Mouse (Mus musculus) adrenal gland, adult 2 months (tissue): Measurements from ENCODE around the gene Slc18a3. TPM values are rescaled to one million over a fixed set of nuclear protein-coding genes. Genes with fewer than 3 reads are reported as not detected.

Source experiments
- DNase-seq: peaks from one replicate; pipeline ENCODE4 v3.0.0; 2021
- long read RNA-seq: library from polyadenylated mRNA; stranded (forward); transcript quantifications from one replicate; pipeline ENCODE4 v2.0.0, GENCODE M21; 2021
- polyA plus RNA-seq: library from polyadenylated mRNA; depleted of rRNA; stranded (reverse); fragments of >200 nt; gene quantifications from 2 replicates; pipeline ENCODE4 v1.2.3, GENCODE M21; 2012; rRNA removed
- total RNA-seq, 2 experiments: library from RNA; stranded (reverse); gene quantifications; 2 replicates each; pipeline ENCODE4 v1.2.3; 2021

Gene Slc18a3
- total RNA-seq: not detected
- 0.06 and 0.08 TPM in 2 replicates for polyA plus RNA-seq
- long read RNA-seq: 0 reads

DNA sequence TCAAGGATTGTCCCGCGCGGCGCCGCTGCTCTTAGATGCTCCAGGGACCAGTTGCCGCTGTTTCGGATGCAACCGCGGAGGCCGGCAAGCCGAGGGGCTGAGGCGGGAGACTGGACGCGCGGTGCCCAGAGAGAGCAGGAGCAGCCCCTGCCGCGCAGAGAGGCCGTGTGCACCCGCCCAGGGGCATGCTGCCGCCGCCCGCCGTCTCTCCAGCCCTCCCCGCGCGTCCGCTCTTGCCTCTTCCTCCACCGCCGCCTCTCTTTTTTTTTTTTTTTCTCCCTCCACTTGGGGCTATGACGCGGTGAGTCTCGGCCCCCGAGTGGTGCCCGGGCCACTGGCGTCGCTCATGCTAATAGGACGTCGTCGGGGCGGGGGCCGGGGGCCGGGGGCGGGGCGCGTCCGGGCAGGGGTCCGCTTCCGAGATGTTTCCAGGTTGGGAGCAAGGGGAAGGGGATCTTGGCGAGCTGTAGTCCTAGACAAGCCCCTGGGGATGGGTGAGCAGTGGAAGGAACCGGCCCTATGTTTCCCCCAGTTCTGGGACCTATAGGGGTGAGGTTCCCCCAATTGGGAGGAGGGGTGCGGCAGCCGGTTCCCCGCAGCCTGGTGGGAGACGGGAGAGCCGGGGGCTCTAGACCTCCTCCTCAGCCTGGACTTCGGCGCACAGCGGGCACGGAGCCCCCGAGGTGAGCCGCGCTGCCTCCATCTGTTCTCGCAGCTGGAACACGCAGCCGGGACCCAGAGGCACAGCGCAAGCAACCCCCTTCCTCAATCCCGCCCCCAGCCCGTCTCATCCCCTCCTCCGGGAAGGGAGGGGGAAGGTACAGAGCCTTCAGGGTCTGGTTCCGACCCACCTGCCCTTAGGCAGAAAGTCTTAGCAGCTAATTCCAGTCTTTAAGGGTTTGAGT is at the start of gene Slc18a3:
TSS of gene Slc18a3 (minus strand) at position 250 of the 905 bp plus-strand sequence.
- no peak for DNase-seq

DNA sequence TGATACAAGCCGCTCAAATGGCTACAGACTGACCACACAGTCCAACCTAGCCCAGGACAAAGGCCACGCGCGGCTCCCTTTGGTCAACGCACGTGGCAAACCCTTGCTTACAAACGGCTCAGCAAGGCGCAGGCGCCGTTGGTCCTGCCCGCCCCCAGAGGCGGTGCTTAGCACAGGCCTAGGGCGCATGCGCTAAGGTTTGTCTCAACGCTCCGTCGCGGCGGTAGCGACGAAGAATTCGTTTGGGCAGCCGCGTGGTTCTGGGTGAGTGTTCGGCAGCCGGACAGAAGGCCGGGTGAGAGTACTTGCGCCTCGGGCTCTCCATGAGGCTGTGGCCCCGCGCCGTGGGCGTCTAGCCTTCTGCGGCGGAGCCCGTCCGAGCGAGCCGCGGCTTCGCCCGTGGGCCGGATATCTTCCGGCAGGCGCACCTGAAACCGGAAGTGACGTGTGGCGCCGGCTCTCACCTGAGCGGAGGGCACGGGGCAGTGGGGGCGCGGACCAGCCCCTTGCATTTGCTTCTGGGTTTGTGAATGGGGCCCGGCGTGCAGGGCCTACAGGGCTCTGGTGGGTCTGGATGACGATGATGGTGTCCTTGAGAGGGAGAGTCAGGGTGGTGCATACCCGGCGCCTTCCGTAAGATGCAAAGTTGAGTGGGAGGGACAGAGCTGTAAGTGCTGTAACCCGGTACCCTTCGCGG is 48.8 kb upstream of the Slc18a3 start, which contains the start of gene Ercc6:
TSS of gene Ercc6 (plus strand) at position 186 of the 697 bp plus-strand sequence.
- peak; percentile 95 for DNase-seq

DNA sequence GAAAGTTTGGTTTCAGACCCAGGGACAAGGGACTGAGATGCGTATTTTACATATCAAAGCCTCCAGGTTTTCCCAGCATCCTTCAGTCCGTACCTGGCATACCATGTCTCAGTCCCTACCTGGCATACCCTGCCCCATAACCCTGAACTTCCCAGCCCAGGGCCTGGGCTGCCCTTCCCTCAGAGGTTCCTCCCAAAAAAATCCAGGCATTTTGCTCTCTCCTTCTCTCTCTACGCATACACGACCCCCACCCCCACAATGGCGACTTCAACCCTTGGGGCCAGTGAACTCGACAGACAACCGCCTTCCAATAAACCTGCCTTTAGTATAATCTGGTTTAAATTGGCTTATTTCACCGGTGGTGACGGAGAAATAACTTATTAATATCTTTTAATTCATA is 48.3 kb upstream of the Slc18a3 start:
- no peak for DNase-seq

DNA sequence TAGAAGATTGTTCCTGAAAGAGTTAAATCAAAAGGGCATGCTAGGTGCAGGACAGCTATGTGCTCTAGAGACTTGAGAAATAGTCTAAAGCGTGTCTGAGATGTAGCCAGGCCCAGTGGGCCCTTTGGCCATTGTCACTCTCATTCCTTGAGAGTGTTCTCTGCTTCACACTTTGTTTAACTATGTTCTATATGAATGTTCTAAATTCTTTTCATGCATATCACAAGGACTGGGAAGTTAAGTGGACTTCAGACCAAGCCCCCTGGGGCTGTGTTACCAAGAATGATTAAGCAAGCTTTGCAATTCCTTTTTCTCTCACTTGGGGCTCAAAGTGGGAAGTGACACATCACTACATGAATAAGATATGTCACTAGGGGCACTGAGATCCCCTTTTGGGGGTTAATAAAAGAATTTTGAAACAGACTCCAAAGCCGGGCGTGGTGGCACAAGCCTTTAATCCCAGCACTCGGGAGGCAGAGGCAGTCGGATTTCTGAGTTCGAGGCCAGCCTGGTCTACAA is 44.9 kb upstream of the Slc18a3 start:
- DNase-seq: no peak

DNA sequence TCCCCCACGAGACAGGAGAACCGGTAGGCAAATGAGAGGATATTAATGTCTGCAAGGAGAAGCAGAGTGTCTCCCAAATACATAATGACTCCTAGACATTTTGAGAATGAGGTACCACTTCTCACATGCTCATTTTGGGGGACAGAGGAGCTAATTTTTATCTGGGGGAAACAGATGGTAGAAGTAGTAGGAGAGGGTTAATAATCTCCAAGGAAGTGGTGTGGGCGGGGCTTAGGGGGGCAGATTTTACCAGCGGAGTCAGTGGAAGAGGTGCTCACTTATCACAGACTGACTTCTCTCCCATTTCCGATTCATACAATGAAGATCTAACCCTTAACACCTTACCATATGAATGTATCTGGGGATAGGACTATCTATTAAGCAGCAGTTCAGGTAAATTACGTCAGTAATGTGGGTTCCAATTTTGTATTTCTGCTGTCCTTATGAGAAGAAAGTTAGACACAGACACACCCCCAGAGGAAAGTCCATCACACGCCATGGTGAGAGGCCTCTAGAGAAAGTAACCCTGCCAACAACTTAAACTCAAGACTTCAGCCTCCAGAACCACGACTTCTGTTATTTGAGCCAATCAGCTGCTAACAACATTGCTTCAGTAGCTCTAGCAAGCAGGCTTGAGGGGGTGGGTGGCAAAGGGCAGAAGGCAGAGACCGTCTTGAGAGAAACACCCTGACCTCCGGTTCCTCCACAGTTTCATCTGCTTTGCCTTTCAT is 43.6 kb upstream of the Slc18a3 start:
- DNase-seq: no peak

DNA sequence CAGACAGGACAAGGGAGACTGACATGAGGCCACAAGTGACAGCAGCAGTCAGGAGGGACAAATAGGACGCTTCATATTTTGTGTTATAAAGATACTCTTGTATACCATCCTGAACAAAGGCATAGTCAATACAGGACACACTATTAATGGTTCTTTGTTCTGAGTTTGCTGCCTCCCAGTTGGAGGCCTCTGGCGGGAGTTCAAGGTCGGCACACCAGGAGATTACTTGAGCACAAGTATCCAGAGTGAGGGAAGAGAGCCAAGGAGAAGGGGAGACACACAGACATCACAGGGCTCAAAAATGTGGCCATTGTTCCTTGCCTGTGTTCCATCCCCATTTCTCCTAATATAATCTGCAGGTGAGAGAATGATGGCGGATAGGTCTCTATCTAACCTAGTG is 42.6 kb upstream of the Slc18a3 start:
- DNase-seq: peak; percentile 39

DNA sequence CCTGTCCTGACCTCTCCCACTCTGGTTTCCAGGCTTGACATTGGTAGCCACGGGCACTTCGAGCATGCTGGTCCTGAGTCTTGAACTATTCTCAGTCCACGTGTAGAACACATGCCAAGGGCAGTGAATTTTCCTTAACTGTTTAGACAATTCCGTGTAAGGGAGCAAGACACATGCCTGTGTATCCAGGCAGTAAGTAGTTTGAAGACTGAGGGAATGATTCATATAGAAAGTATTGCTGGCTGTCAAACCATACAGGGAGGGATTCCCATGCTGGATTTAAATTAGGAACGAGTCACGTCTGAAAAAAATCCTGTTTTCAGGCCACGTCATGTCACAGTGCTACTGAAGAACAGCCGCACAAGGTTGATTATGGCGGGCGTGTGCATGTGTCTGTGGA is 41.7 kb upstream of the Slc18a3 start:
- no peak for DNase-seq

DNA sequence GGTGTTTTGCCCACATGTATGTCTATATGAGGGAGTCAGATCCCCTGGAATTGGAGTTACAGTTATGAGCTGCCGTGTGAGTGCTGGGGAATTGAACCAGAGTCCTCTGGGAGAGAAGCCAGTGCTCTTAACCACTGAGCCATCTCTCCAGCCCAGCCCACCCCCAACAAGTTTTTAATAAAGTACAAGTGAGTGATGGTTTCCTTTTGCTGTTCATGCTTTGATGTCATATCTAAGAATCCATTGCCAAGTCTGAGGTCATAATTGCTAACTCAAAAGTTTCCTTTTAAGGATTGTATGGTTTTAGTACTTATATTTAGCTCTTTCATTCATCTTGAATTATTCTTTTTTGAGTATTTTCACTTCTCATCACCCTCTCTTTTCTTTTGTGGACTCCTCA is 39.2 kb upstream of the Slc18a3 start:
- DNase-seq: no peak

DNA sequence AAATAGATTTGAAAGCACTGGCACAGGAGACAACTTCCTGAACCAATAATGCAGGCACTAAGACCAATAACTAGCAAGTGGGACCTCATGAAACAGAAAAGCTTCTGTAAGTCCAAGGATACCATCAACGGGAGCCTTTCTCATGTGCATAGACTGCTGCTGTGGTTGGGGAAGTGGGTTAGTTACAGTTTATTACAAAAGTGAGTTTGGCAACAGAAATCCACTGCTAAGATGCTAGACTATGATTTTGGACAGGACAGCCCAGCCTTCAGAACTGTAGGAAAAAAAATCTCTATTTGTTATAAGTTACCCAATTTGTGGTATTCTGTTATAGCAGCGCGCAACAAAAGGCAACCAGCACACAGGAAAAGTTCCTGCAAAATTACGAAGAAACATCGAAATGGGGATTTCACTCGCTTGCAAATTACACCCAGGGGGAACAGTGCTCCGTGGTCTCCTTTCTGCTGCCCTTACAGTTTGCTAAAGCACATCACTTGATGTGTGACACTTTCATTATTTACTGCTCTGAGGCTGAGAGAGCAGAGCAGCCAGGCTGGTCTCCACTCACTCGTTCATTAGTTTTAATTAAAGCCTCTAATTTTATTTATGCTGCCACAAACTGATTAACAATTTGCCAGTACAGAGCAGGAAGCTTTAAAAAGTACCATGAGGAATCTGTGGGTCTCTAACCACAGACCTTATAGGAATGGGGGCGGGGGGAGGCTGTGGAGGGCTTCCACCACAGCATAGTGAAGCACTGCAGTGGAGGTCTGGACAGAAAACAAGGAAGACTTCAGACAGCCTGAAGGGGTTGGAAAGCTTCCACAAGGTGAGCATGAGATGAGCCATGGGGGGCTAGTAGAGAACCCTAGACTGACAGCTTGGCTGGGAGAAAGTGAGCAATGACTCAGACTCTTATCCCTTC is 38.4 kb upstream of the Slc18a3 start:
- DNase-seq: no peak

DNA sequence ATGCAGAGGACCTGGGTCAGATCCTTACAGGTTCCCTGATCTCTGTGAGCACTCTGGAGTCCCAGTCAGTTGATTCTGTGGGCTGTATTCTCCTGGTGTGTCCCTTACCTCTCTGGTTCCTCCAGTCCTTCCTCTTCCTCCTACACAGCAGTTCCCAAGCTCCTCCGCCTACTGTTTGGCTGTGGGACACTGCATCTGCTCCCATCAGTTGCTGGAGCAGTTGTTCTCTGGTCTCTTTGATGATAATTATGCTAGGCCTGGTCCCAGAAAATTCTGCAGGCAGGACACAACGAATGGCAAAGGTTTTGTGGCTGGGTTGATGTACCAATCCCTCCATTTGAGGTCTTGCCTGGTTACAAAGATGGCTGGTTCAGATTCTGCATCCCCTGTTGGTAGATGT is 36.7 kb upstream of the Slc18a3 start:
- DNase-seq: no peak

DNA sequence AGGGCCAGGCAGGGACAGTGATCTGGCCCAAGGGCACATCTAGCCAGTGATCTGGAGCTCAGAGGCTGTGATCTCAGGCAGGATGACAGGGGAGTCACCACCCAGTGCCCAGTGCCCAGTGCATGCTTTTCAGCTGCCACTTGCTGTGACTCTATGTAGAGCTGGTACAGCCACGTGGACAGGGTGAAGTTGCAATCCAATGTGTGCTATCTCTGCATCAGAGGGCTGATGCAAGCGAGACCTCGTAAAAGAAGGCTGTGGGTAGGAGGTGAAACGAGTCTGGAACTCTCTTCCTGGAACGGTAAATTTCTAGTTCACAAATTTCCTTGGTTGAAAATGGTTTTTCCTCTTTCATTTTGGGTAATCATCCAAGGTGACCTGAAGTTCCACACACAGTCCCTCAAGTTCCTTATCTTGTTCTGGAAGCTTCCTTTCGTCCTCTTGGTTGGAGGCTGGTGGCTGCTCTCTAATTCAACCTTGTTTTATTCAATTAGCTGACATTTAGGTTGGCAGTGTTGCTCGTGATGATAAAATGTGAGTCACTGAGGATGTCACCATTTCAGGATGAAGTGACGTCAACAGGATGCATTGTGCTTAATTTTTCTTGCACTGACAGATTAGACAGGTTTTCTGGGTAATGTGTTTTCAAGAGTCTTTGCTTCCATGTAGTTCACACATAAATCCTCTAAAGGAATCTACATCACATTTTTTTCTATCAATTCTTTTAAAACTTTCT is 31.6 kb upstream of the Slc18a3 start:
- peak; percentile 53 for DNase-seq

DNA sequence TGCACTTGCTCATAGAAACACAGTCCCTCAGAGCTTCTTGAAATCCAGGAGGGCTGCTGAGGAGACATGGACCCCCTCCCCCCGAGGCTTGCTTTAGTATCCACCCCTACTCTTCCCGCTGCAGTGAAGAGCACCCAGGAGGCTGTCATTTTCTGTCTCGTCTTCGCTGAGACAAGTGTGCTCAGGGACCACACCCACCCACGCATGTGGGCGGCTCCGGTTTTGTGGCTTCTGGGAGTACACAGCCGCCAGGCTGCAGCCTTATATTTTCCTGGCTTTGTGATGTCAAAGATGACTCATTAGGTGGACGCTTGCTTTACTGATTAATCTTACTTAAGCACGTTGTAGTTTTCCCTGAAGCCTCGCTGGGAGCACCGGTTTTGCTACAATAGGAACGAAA is 27.9 kb upstream of the Slc18a3 start:
- peak; percentile 39 for DNase-seq

DNA sequence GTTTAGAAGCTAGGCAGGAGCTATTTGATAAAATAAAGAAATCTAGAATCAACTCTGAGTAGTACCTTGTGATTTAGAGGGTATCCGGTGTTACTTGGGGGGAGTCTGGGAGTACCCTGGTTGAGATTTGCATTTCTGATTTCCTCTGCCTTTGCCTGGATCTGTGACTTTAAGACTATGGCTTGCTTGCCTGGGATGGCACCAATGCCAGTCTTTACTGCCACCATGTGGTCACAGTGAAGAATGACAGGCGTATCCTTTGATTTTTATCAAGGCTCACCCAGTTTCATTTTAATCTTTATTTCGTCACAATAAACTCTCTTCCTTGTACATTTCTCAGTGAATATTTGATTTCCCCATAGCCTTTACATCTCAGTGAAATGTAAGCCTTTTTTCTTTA is 17.4 kb upstream of the Slc18a3 start:
- no peak for DNase-seq

DNA sequence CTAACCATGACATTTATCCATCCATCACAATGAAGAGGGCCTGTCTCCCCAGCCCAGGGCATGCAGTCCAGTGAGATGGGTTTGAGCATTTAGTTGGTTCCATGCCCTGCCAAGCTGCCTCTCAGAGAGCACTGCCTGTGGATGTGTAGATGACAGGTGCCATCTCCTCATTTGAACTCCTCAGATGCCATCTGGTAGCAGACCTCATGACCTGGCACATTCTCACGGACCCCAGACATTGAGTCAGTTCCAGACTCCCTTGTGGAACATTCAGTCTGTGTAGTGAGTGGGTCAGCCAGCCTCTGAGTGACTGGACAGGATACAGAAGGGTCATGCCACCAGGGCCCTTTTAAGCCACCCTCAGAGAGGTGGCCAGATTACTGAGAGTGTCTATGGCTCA is 12.9 kb upstream of the Slc18a3 start:
- DNase-seq: no peak

DNA sequence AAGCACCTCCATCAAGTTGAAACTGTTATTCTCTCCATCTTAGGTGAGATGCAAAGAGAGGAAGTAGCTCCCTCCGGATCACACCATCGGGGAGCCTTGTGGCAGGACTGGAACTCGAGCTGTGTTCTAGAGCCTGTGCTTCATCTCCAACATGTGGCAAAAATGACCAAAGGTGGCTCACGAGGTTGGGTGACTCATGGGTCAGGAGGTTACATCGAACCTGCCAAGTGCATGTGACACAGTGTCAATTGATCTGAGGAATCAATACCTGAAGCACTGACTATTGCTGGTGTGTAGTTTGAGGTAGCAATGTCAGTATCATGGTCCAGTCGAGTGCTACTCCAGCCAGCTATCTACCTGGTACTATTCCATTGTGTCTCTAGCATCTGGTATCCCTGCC is 11.9 kb upstream of the Slc18a3 start:
- DNase-seq: no peak

DNA sequence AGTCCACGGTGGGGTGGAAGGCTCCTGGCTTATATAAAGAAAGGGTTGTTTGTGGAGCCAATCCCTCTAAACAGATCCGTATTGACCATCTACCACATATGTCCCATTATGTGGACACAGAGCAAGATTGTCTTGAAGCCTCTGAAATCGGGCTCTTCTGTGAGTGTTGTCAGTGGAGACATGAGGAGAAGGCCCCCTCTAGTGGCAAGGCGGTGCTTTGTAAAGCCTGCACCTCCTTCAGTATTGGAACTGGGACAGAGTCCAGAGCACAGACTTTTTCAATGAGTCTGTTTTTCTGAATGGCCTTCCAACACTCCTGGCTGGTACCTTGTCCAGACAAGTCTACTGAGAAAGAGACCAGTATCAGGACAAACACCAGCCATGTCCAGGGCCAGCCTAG is 8.3 kb upstream of the Slc18a3 start:
- peak; percentile 67 for DNase-seq

DNA sequence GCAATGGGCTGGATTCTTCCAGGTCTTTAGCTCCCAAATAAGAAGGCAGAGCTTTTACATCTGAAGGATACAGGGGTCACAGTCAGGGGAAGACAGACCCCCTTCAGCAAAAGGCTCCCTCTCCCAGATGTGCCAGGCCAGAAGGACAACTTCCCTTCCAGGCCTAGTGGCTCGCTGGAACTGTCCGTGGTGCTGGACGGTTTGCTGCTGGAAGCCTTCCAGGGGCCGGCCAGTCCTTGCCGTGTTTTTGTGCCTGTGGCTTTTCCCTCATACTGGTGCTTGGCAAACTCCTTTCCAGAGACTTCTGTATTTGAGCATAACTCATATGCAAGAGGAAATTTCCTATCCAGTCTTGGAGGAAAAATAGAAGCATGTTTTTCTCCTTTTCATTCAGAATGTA is 3.0 kb upstream of the Slc18a3 start:
- peak; percentile 60 for DNase-seq

DNA sequence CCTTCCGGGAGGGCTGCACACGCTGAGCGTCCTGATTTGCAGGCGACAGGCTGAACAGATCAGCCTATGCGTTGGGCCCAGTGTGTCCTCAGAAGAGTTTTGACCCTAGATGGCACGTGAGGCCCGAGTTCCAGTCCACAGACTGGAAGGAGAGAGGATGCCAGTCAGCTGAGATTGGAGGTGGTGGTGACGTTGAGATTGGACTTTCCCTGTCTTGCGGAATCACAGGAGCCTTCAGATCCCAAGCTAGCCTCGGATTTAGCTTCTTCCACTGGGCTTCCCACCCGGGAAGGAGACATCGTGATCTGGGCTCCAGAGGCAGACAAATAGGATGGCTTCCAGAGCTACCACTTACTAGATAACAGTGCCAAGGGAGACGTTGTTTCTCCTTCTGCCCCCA is 1.2 kb upstream of the Slc18a3 start, which contains the start of gene Chat:
TSS of gene Chat (minus strand) at position 101 of the 400 bp plus-strand sequence.
- no peak for DNase-seq

DNA sequence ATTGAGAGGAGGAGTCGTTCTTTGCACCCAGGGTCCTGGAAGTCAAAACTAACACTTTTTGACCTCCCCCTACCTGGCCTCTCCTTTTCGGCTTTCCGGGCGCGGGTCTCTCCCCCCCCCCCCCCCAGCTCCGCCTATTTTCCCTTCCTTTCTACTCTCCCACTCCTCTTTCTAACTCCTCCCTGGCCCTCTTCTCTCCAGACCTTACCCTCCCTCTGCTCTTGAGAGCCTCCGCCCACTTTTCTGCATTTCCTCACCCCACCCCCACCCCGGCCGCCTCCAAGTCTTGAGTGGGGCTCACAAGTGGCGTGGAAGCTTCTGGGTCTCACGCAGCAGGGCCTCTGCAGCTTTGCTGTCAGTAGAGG is 838 bp upstream of the Slc18a3 start:
- no peak for DNase-seq
